Mouse (Mus musculus): ENCODE measurements around the gene Hoxb5. TPM values are rescaled to one million over a fixed set of nuclear protein-coding genes. Genes with fewer than 3 reads are reported as not detected.

Gene Hoxb5
- polyA plus RNA-seq, 1 experiment from 2014 or later = 0.97 TPM

- Histone ChIP-seq H3K27ac (no peak overlapping the region), H3K4me2 (replicated peaks) (peak overlapping the region; percentile 21)
Observed at GRCm38 (mm10) chr11:96292565-96293301, 10.4 kb upstream of the Hoxb5 start.

GRCm38 (mm10) chr11:96293302-96293921, 9.7 kb upstream of the Hoxb5 start:
- Histone ChIP-seq H3K27me3 (peaks cover 98% of the 10 kb centered on the region), H3K4me3 (peak overlapping the region; percentile 24), H3K4me1 (no peaks in the 10 kb centered on the region), H3K9me3 (no peaks in the 10 kb centered on the region), H3K9ac (peak overlapping the region; percentile 8; the same call in 1 of the 2 replicates), H3K4me2 (replicated peaks) (peak overlapping the region; percentile 21), H3K36me3 (no peaks in the 10 kb centered on the region), H3K27ac (no peak overlapping the region)
- WGBS = 2% methylated on average over 22 of the region's 22 CpGs
- no peak for ATAC-seq (ENCODE audit: low FRiP score, low read depth)

More at GRCm38 (mm10) chr11:96292565-96293301, 10.4 kb upstream of the Hoxb5 start:
- Histone ChIP-seq H3K36me3 (no peaks in the 10 kb centered on the region), H3K4me1 (no peaks in the 10 kb centered on the region), H3K9me3 (no peaks in the 10 kb centered on the region), H3K4me3 (peak overlapping the region; percentile 24), H3K9ac (peak overlapping the region; percentile 8; the same call in 1 of the 2 replicates), H3K27me3 (peaks cover 98% of the 10 kb centered on the region)
- no peak for ATAC-seq (ENCODE audit: low FRiP score, low read depth)
- WGBS = 2% methylated on average over 12 of the region's 12 CpGs

GRCm38 (mm10) chr11:96294245-96295091, 8.7 kb upstream of the Hoxb5 start:
- H3K27me3 ChIP-seq = peaks cover 98% of the 10 kb centered on the region
- H3K9me3 ChIP-seq = no peaks in the 10 kb centered on the region
- H3K4me2 ChIP-seq (replicated peaks) = peak overlapping the region; percentile 37
- peaks cover 7% of the 10 kb centered on the region for H3K4me1 ChIP-seq
- ATAC-seq (ENCODE audit: low FRiP score, low read depth) = peak; percentile 24; the same call in 1 of the 2 replicates
- H3K36me3 ChIP-seq = no peaks in the 10 kb centered on the region
- WGBS = under 1% methylated on average over 32 of the region's 32 CpGs
- no peak overlapping the region for H3K27ac ChIP-seq
- H3K9ac ChIP-seq = no peak overlapping the region
- peak overlapping the region; percentile 24 for H3K4me3 ChIP-seq

- Histone ChIP-seq H3K9me3 (no peaks in the 10 kb centered on the region), H3K27ac (no peak overlapping the region), H3K4me2 (replicated peaks) (peak overlapping the region; percentile 42), H3K36me3 (no peaks in the 10 kb centered on the region), H3K4me1 (peaks cover 7% of the 10 kb centered on the region), H3K27me3 (peaks cover 98% of the 10 kb centered on the region), H3K4me3 (peak overlapping the region; percentile 24), H3K9ac (no peak overlapping the region)
- ATAC-seq (ENCODE audit: low FRiP score, low read depth) = no peak
- WGBS = under 1% methylated on average over 30 of the region's 30 CpGs
Observed at GRCm38 (mm10) chr11:96295092-96295835, 7.9 kb upstream of the Hoxb5 start.

GRCm38 (mm10) chr11:96296997-96297396, 6.1 kb upstream of the Hoxb5 start:
- H3K9ac ChIP-seq = no peak overlapping the region
- no peak overlapping the region for H3K27ac ChIP-seq
- WGBS = 9% methylated on average over 2 of the region's 2 CpGs
- no peaks in the 10 kb centered on the region for H3K9me3 ChIP-seq
- ATAC-seq (ENCODE audit: low FRiP score, low read depth) = no peak
- no peaks in the 10 kb centered on the region for H3K36me3 ChIP-seq
- H3K27me3 ChIP-seq = peaks cover 100% of the 10 kb centered on the region
- H3K4me1 ChIP-seq = peaks cover 13% of the 10 kb centered on the region
- H3K4me3 ChIP-seq = no peak overlapping the region
- no peak overlapping the region for H3K4me2 ChIP-seq (replicated peaks)

GRCm38 (mm10) chr11:96297428-96297827, 5.7 kb upstream of the Hoxb5 start:
- H3K27me3 ChIP-seq = peaks cover 100% of the 10 kb centered on the region
- 8% methylated on average over 3 of the region's 3 CpGs for WGBS
- H3K9ac ChIP-seq = no peak overlapping the region
- H3K27ac ChIP-seq = no peak overlapping the region
- H3K4me1 ChIP-seq = peaks cover 13% of the 10 kb centered on the region
- no peaks in the 10 kb centered on the region for H3K36me3 ChIP-seq
- H3K9me3 ChIP-seq = no peaks in the 10 kb centered on the region
- H3K4me2 ChIP-seq (replicated peaks) = no peak overlapping the region
- H3K4me3 ChIP-seq = no peak overlapping the region
- ATAC-seq (ENCODE audit: low FRiP score, low read depth) = no peak

- ATAC-seq (ENCODE audit: low FRiP score, low read depth) = no peak
- Histone ChIP-seq H3K4me3 (no peak overlapping the region), H3K9me3 (no peaks in the 10 kb centered on the region), H3K36me3 (no peaks in the 10 kb centered on the region), H3K9ac (no peak overlapping the region), H3K4me1 (peaks cover 13% of the 10 kb centered on the region), H3K4me2 (replicated peaks) (no peak overlapping the region), H3K27me3 (peaks cover 100% of the 10 kb centered on the region), H3K27ac (no peak overlapping the region)
- 5% methylated on average over 11 of the region's 11 CpGs for WGBS
Observed at GRCm38 (mm10) chr11:96297968-96298635, 5.0 kb upstream of the Hoxb5 start.

- H3K9me3 ChIP-seq = no peaks in the 10 kb centered on the region
- H3K27me3 ChIP-seq = peaks cover 100% of the 10 kb centered on the region
- peak overlapping the region; percentile 55 for H3K4me2 ChIP-seq (replicated peaks)
- under 1% methylated on average over 65 of the region's 66 CpGs for WGBS
- no peak for ATAC-seq (ENCODE audit: low FRiP score, low read depth)
- H3K4me1 ChIP-seq = peaks cover 19% of the 10 kb centered on the region
- 0 out of 2 replicates have a peak overlapping the region, but pooled peaks have one; percentile 35 for H3K9ac ChIP-seq
- H3K27ac ChIP-seq = no peak overlapping the region
- H3K36me3 ChIP-seq = no peaks in the 10 kb centered on the region
- peak overlapping the region; percentile 30 for H3K4me3 ChIP-seq
Observed at GRCm38 (mm10) chr11:96298895-96299667, 4.1 kb upstream of the Hoxb5 start.

- Histone ChIP-seq H3K9me3 (no peaks in the 10 kb centered on the region), H3K27me3 (peaks cover 100% of the 10 kb centered on the region), H3K27ac (no peak overlapping the region), H3K4me1 (peaks cover 19% of the 10 kb centered on the region), H3K36me3 (no peaks in the 10 kb centered on the region), H3K9ac (no peak overlapping the region), H3K4me2 (replicated peaks) (peak overlapping the region; percentile 55), H3K4me3 (no peak overlapping the region; the same call in 1 of the 2 replicates)
- no peak for ATAC-seq (ENCODE audit: low FRiP score, low read depth)
- WGBS = 3% methylated on average over 9 of the region's 9 CpGs
Observed at GRCm38 (mm10) chr11:96299781-96300180, 3.4 kb upstream of the Hoxb5 start.

GRCm38 (mm10) chr11:96300354-96301063, 2.6 kb upstream of the Hoxb5 start:
- no peak overlapping the region for H3K9ac ChIP-seq
- H3K4me2 ChIP-seq (replicated peaks) = peak overlapping the region; percentile 34
- H3K36me3 ChIP-seq = no peaks in the 10 kb centered on the region
- no peaks in the 10 kb centered on the region for H3K9me3 ChIP-seq
- peaks cover 19% of the 10 kb centered on the region for H3K4me1 ChIP-seq
- peaks cover 100% of the 10 kb centered on the region for H3K27me3 ChIP-seq
- WGBS = 2% methylated on average over 35 of the region's 35 CpGs
- H3K4me3 ChIP-seq = peak overlapping the region; percentile 19
- ATAC-seq (ENCODE audit: low FRiP score, low read depth) = no peak
- H3K27ac ChIP-seq = no peak overlapping the region
